Mouse (Mus musculus): ENCODE measurements around the gene Gm17581. TPM values are rescaled to one million over a fixed set of nuclear protein-coding genes. Genes with fewer than 3 reads are reported as not detected.

Gene Gm17581
- polyA plus RNA-seq, 1 experiment from 2014 or later, result not detected

- 94% methylated on average over 9 of the region's 9 CpGs for WGBS
- Histone ChIP-seq H3K9me3 (ENCODE audit: control insufficient read depth, low read length) (no peaks in the 10 kb centered on the region), H3K4me1 (replicated peaks; ENCODE audit: control insufficient read depth, insufficient read depth, low read length) (no peaks in the 10 kb centered on the region), H3K9ac (no peak overlapping the region), H3K27me3 (ENCODE audit: control insufficient read depth, insufficient read depth, low read length) (no peaks in the 10 kb centered on the region), H3K36me3 (replicated peaks; ENCODE audit: control insufficient read depth, insufficient read depth) (no peaks in the 10 kb centered on the region), H3K4me3 (replicated peaks; ENCODE audit: low read length) (no peak overlapping the region), H3K4me2 (replicated peaks) (no peak overlapping the region), H3K27ac (no peak overlapping the region)
- ATAC-seq (ENCODE audit: low FRiP score), result no peak
- no peak for DNase-seq (ENCODE audit: low spot score)
Observed at GRCm38 (mm10) chr2:155743351-155743750, 7.7 kb upstream of the Gm17581 start.

DNA sequence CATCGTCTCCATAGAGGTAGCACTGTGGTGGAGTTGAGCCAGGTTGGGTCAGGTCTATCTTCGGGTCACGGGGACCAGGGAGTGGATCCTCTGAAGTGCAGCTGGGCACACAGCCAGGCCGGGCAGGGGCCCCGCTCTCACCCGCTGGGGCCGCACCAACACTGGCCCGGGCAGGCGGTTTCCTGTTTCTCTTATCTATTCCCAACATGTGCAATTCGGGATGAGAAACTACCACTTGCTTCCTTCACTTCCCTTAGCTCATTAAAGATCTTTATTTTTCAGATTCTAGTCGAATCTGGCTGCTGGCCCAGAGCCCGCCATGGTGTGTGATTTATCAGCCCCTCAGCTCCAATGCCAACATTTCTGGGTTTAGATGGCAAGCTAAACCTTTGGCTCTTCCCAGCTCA is 7.3 kb upstream of the Gm17581 start:
- ATAC-seq (ENCODE audit: low FRiP score), result no peak
- WGBS, result 80% methylated on average over 12 of the region's 12 CpGs
- H3K4me1 ChIP-seq (replicated peaks; ENCODE audit: control insufficient read depth, insufficient read depth, low read length), result no peaks in the 10 kb centered on the region
- no peak overlapping the region for H3K4me3 ChIP-seq (replicated peaks; ENCODE audit: low read length)
- no peaks in the 10 kb centered on the region for H3K9me3 ChIP-seq (ENCODE audit: control insufficient read depth, low read length)
- H3K9ac ChIP-seq, result no peak overlapping the region
- no peak for DNase-seq (ENCODE audit: low spot score)
- no peak overlapping the region for H3K4me2 ChIP-seq (replicated peaks)
- H3K27ac ChIP-seq, result no peak overlapping the region
- no peaks in the 10 kb centered on the region for H3K27me3 ChIP-seq (ENCODE audit: control insufficient read depth, insufficient read depth, low read length)
- no peaks in the 10 kb centered on the region for H3K36me3 ChIP-seq (replicated peaks; ENCODE audit: control insufficient read depth, insufficient read depth)

DNA sequence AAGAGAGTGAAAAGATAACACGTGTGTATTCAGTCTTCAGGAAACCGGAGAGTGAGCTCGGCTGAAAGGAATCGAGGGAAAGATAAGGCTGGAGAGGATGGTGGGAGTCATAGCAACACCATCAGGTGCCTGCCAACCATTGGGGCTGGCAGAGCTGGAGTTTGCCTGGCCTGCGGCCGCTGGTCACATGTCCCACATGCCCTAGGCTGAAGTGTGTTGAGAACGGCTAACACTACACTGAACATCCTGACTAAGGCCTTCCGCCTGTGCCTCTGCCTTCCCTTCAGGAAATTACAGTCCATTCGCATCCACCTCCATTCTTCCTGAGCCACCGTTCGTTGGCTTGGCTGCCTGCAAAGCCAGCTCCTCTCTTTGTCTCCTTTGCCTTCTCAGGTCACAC is 6.5 kb upstream of the Gm17581 start:
- H3K4me2 ChIP-seq (replicated peaks), result no peak overlapping the region
- 85% methylated on average over 11 of the region's 11 CpGs for WGBS
- H3K4me3 ChIP-seq (replicated peaks; ENCODE audit: low read length), result no peak overlapping the region
- no peak overlapping the region for H3K27ac ChIP-seq
- DNase-seq (ENCODE audit: low spot score), result no peak
- H3K4me1 ChIP-seq (replicated peaks; ENCODE audit: control insufficient read depth, insufficient read depth, low read length), result no peaks in the 10 kb centered on the region
- ATAC-seq (ENCODE audit: low FRiP score), result no peak
- no peaks in the 10 kb centered on the region for H3K9me3 ChIP-seq (ENCODE audit: control insufficient read depth, low read length)
- H3K27me3 ChIP-seq (ENCODE audit: control insufficient read depth, insufficient read depth, low read length), result no peaks in the 10 kb centered on the region
- H3K9ac ChIP-seq, result no peak overlapping the region
- H3K36me3 ChIP-seq (replicated peaks; ENCODE audit: control insufficient read depth, insufficient read depth), result no peaks in the 10 kb centered on the region

GRCm38 (mm10) chr2:155737803-155738202 is 2.1 kb upstream of the Gm17581 start:
- 67% methylated on average over 9 of the region's 9 CpGs for WGBS
- H3K27ac ChIP-seq, result no peak overlapping the region
- no peak for ATAC-seq (ENCODE audit: low FRiP score)
- H3K9me3 ChIP-seq (ENCODE audit: control insufficient read depth, low read length), result no peaks in the 10 kb centered on the region
- no peak overlapping the region for H3K9ac ChIP-seq
- no peaks in the 10 kb centered on the region for H3K27me3 ChIP-seq (ENCODE audit: control insufficient read depth, insufficient read depth, low read length)
- no peaks in the 10 kb centered on the region for H3K4me1 ChIP-seq (replicated peaks; ENCODE audit: control insufficient read depth, insufficient read depth, low read length)
- DNase-seq (ENCODE audit: low spot score), result no peak
- no peak overlapping the region for H3K4me3 ChIP-seq (replicated peaks; ENCODE audit: low read length)
- H3K36me3 ChIP-seq (replicated peaks; ENCODE audit: control insufficient read depth, insufficient read depth), result no peaks in the 10 kb centered on the region
- no peak overlapping the region for H3K4me2 ChIP-seq (replicated peaks)

DNA sequence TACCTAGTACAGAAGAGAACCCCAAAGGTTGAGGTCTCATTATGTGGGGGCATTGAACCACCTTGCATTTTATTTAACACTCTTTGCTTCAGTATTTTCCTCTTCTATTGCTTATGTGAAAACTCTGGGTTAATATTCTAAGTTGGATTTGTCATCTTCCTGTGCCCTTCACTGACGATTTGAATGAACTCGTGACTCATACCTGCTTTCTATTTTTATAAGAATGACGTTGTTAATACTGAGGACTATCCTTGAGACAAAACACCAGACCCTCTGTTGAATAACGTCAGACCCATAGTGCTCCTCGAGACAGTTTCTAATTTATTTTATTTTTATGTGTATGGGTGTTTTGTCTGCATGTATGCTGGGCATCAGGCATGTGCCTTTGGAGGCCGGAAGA is 1.3 kb upstream of the Gm17581 start:
- Histone ChIP-seq H3K9ac (no peak overlapping the region), H3K4me1 (replicated peaks; ENCODE audit: control insufficient read depth, insufficient read depth, low read length) (no peaks in the 10 kb centered on the region), H3K4me2 (replicated peaks) (no peak overlapping the region), H3K9me3 (ENCODE audit: control insufficient read depth, low read length) (no peaks in the 10 kb centered on the region), H3K36me3 (replicated peaks; ENCODE audit: control insufficient read depth, insufficient read depth) (no peaks in the 10 kb centered on the region), H3K27me3 (ENCODE audit: control insufficient read depth, insufficient read depth, low read length) (no peaks in the 10 kb centered on the region), H3K27ac (no peak overlapping the region), H3K4me3 (replicated peaks; ENCODE audit: low read length) (no peak overlapping the region)
- 89% methylated on average over 6 of the region's 6 CpGs for WGBS
- DNase-seq (ENCODE audit: low spot score), result no peak
- no peak for ATAC-seq (ENCODE audit: low FRiP score)

DNA sequence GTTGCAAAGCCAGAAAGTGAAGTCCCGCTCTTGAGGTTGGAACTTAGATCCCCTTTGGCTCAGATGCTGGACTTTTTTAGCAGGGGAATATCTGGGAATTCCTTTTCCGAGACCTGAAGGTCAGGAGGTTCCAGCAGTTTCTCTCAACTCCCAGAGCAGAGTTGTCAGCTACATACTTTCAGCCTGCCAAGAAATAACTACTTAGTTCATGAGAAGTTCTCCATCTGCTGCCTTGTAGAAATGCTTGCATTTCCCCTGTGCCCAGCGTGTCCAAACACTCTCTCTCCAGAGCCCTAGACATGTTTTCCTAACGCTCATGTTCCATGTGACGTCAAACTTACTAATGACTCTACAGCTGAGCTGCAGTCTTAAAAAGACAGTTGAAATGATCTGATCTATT is 586 bp downstream of the Gm17581 start:
- Histone ChIP-seq H3K4me2 (replicated peaks) (no peak overlapping the region), H3K4me1 (replicated peaks; ENCODE audit: control insufficient read depth, insufficient read depth, low read length) (no peaks in the 10 kb centered on the region), H3K9me3 (ENCODE audit: control insufficient read depth, low read length) (no peaks in the 10 kb centered on the region), H3K27me3 (ENCODE audit: control insufficient read depth, insufficient read depth, low read length) (no peaks in the 10 kb centered on the region), H3K4me3 (replicated peaks; ENCODE audit: low read length) (no peak overlapping the region), H3K27ac (no peak overlapping the region), H3K9ac (no peak overlapping the region), H3K36me3 (replicated peaks; ENCODE audit: control insufficient read depth, insufficient read depth) (no peaks in the 10 kb centered on the region)
- WGBS, result 82% methylated on average over 5 of the region's 5 CpGs
- ATAC-seq (ENCODE audit: low FRiP score) (no peak), DNase-seq (ENCODE audit: low spot score) (no peak)

GRCm38 (mm10) chr2:155729158-155729645 is 6.5 kb downstream of the Gm17581 start, which contains the start of gene Edem2:
Edem2 (minus strand) TSS chr2:155729475.
- H3K9ac ChIP-seq, result peak within 1 kb of the TSS; percentile 86
- H3K27me3 ChIP-seq (ENCODE audit: control insufficient read depth, insufficient read depth, low read length), result no peaks in the 10 kb centered on the region
- 0 out of 2 replicates have a peak within 1 kb of the TSS, but pooled peaks have one; percentile 38 for H3K27ac ChIP-seq
- H3K36me3 ChIP-seq (replicated peaks; ENCODE audit: control insufficient read depth, insufficient read depth), result peaks cover 22% of the 10 kb centered on the region
- ATAC-seq (ENCODE audit: low FRiP score), result peak; percentile 95
- H3K9me3 ChIP-seq (ENCODE audit: control insufficient read depth, low read length), result no peaks in the 10 kb centered on the region
- under 1% methylated on average over 32 of the region's 33 CpGs for WGBS
- H3K4me1 ChIP-seq (replicated peaks; ENCODE audit: control insufficient read depth, insufficient read depth, low read length), result peaks cover 7% of the 10 kb centered on the region
- H3K4me3 ChIP-seq (replicated peaks; ENCODE audit: low read length), result peak within 1 kb of the TSS; percentile 77
- peak within 1 kb of the TSS; percentile 88 for H3K4me2 ChIP-seq (replicated peaks)
- DNase-seq (ENCODE audit: low spot score), result peak; percentile 95

DNA sequence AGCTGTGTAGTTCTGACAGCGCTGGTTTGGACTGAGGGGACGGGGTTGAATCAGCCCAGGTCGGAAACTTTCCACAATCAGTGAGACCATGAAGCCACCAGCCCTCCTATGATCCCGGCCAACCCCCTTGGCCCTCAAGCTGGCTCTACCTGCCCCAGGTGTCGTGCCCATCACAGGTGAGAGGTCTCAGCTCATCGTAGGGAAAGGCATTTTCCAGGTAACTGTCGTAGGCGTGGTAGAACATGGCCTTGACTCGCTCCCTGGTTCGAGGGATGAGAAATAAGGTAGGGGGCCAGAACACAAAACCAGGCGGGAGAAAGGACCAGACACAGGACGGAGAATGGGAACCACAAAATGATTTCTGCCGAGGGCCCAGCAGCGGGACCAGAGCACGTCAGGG is 6.9 kb downstream of the Gm17581 start:
- no peak for ATAC-seq (ENCODE audit: low FRiP score)

GRCm38 (mm10) chr2:155727764-155728395 is 7.8 kb downstream of the Gm17581 start:
- DNase-seq (ENCODE audit: low spot score) (no peak), ATAC-seq (ENCODE audit: low FRiP score) (no peak)
- Histone ChIP-seq H3K36me3 (replicated peaks; ENCODE audit: control insufficient read depth, insufficient read depth) (peaks cover 35% of the 10 kb centered on the region), H3K27ac (no peak overlapping the region), H3K4me3 (replicated peaks; ENCODE audit: low read length) (peak overlapping the region; percentile 77; the same call in 1 of the 2 replicates), H3K27me3 (ENCODE audit: control insufficient read depth, insufficient read depth, low read length) (no peaks in the 10 kb centered on the region), H3K4me1 (replicated peaks; ENCODE audit: control insufficient read depth, insufficient read depth, low read length) (peaks cover 7% of the 10 kb centered on the region), H3K4me2 (replicated peaks) (peak overlapping the region; percentile 88; the same call in 1 of the 2 replicates), H3K9me3 (ENCODE audit: control insufficient read depth, low read length) (no peaks in the 10 kb centered on the region), H3K9ac (no peak overlapping the region)
- 88% methylated on average over 7 of the region's 7 CpGs for WGBS

More for the DNA sequence above, 6.9 kb downstream of the Gm17581 start:
- Histone ChIP-seq H3K36me3 (replicated peaks; ENCODE audit: control insufficient read depth, insufficient read depth) (peaks cover 26% of the 10 kb centered on the region), H3K27me3 (ENCODE audit: control insufficient read depth, insufficient read depth, low read length) (no peaks in the 10 kb centered on the region), H3K9ac (peak overlapping the region; percentile 86), H3K4me3 (replicated peaks; ENCODE audit: low read length) (peak overlapping the region; percentile 77), H3K4me1 (replicated peaks; ENCODE audit: control insufficient read depth, insufficient read depth, low read length) (peaks cover 7% of the 10 kb centered on the region), H3K4me2 (replicated peaks) (peak overlapping the region; percentile 88), H3K27ac (no peak overlapping the region), H3K9me3 (ENCODE audit: control insufficient read depth, low read length) (no peaks in the 10 kb centered on the region)
- no peak for DNase-seq (ENCODE audit: low spot score)
- WGBS, result 4% methylated on average over 15 of the region's 15 CpGs
